Mouse (Mus musculus): ENCODE measurements around the gene Mertk. TPM values are rescaled to one million over a fixed set of nuclear protein-coding genes. Genes with fewer than 3 reads are reported as not detected.

Mertk gene
- total and polyA plus RNA-seq, 3 experiments: 0.05 TPM; not detected in 2

GRCm38 (mm10) chr2:128715979-128716378 lies 17.2 kb downstream of the Mertk start:
- H3K4me2 ChIP-seq (ENCODE audit: insufficient read depth, low read depth, poor library complexity, severe bottlenecking): no peak overlapping the region

GRCm38 (mm10) chr2:128719380-128719779 lies 20.6 kb downstream of the Mertk start:
- H3K79me2 ChIP-seq (replicated peaks; ENCODE audit: control insufficient read depth, extremely low read depth, insufficient read depth, poor library complexity, severe bottlenecking): no peaks in the 10 kb centered on the region
- H3K9ac ChIP-seq (ENCODE audit: insufficient read depth, low read depth): no peak overlapping the region
- no peak overlapping the region for H3K4me3 ChIP-seq (replicated peaks in 1 of 3; ENCODE audit: low read depth in 2 of 3, low read length in 2 of 3, poor library complexity in 1 of 3)
- H3K9me3 ChIP-seq (replicated peaks; ENCODE audit: low read length): peaks cover 8% of the 10 kb centered on the region
- H3K27me3 ChIP-seq (replicated peaks): no peaks in the 10 kb centered on the region
- H3K36me3 ChIP-seq (replicated peaks in 1 of 2; ENCODE audit: control insufficient read depth in 1 of 2, insufficient read depth in 1 of 2, low read length in 1 of 2): no peaks in the 10 kb centered on the region
- no peak overlapping the region for H3K27ac ChIP-seq (ENCODE audit: insufficient read depth, low read depth)
- no peak for TF ChIP-seq KAT2A (IDR thresholded peaks at IDR 0.05; ENCODE audit: insufficient replicate concordance, low read length)
- TF ChIP-seq POLR2AphosphoS2 (IDR thresholded peaks at IDR 0.05; ENCODE audit: low read depth, low read length): no peak
- no peak for TF ChIP-seq TBP (conservative IDR thresholded peaks at IDR 0.05; ENCODE audit: low read depth, low read length)
- TF ChIP-seq USF2 (conservative IDR thresholded peaks at IDR 0.05; ENCODE audit: low read depth, low read length): no peak
- no peak for TF ChIP-seq SMC3 (IDR thresholded peaks at IDR 0.05; ENCODE audit: low read depth, low read length)
- TF ChIP-seq ZC3H11A (IDR thresholded peaks at IDR 0.05; ENCODE audit: low read depth, low read length): no peak
- TF ChIP-seq E2F4 (IDR thresholded peaks at IDR 0.05; ENCODE audit: insufficient replicate concordance, low read depth, low read length): no peak
- TF ChIP-seq NRF1 (IDR thresholded peaks at IDR 0.05; ENCODE audit: low read depth, low read length): no peak
- no peak for TF ChIP-seq ETS1 (conservative IDR thresholded peaks at IDR 0.05; ENCODE audit: low read depth, low read length)
- no peak for TF ChIP-seq MAZ (IDR thresholded peaks at IDR 0.05; ENCODE audit: low read depth, low read length)
- no peak for TF ChIP-seq MEF2A (IDR thresholded peaks at IDR 0.05; ENCODE audit: borderline replicate concordance, low read depth, low read length)
- no peak for TF ChIP-seq IRF4 (IDR thresholded peaks at IDR 0.05; ENCODE audit: low read depth, low read length)
- TF ChIP-seq RAD21 (IDR thresholded peaks at IDR 0.05; ENCODE audit: low read depth, low read length): no peak
- no peak for TF ChIP-seq JUN (IDR thresholded peaks at IDR 0.05; ENCODE audit: insufficient read depth, low read depth, low read length)
- dilution Hi-C loops (cut with MboI; ENCODE audit: extremely low pct_ligation_motif_present, extremely low pct_unique_long_range_greater_than_20kb, low sequenced_read_pairs) (no loop called here), in situ Hi-C loops (cut with MboI; ENCODE audit: low pct_ligation_motif_present, low pct_unique_long_range_greater_than_20kb, low sequenced_read_pairs) (no loop called here)
- no peak for DNase-seq (ENCODE audit: extremely low read depth)
- no peak overlapping the region for H3K4me2 ChIP-seq (ENCODE audit: insufficient read depth, low read depth, poor library complexity, severe bottlenecking)
- no peaks in the 10 kb centered on the region; a peak in 1 of 4 replicates for H3K4me1 ChIP-seq (ENCODE audit: control insufficient read depth in 1 of 2, insufficient read depth in 2 of 2)

More at GRCm38 (mm10) chr2:128715979-128716378, 17.2 kb downstream of the Mertk start:
- no peaks in the 10 kb centered on the region for H3K36me3 ChIP-seq (replicated peaks in 1 of 2; ENCODE audit: control insufficient read depth in 1 of 2, insufficient read depth in 1 of 2, low read length in 1 of 2)
- TF ChIP-seq RAD21 (IDR thresholded peaks at IDR 0.05; ENCODE audit: low read depth, low read length) (no peak), NELFE (IDR thresholded peaks at IDR 0.05; ENCODE audit: low read depth, low read length) (no peak)
- in situ Hi-C loops (cut with MboI; ENCODE audit: low pct_ligation_motif_present, low pct_unique_long_range_greater_than_20kb, low sequenced_read_pairs) (no loop called here), dilution Hi-C loops (cut with MboI; ENCODE audit: extremely low pct_ligation_motif_present, extremely low pct_unique_long_range_greater_than_20kb, low sequenced_read_pairs) (no loop called here)
- no peaks in the 10 kb centered on the region for H3K27me3 ChIP-seq (replicated peaks)
- no peak overlapping the region for H3K4me3 ChIP-seq (replicated peaks in 1 of 3; ENCODE audit: low read depth in 2 of 3, low read length in 2 of 3, poor library complexity in 1 of 3)
- H3K9me3 ChIP-seq (replicated peaks; ENCODE audit: low read length): peaks cover 3% of the 10 kb centered on the region
- no peak overlapping the region for H3K9ac ChIP-seq (ENCODE audit: insufficient read depth, low read depth)
- H3K27ac ChIP-seq (ENCODE audit: insufficient read depth, low read depth): no peak overlapping the region
- DNase-seq (ENCODE audit: extremely low read depth): no peak
- H3K4me1 ChIP-seq (ENCODE audit: control insufficient read depth in 1 of 2, insufficient read depth in 2 of 2): no peaks in the 10 kb centered on the region; a peak in 1 of 4 replicates
- no peaks in the 10 kb centered on the region for H3K79me2 ChIP-seq (replicated peaks; ENCODE audit: control insufficient read depth, extremely low read depth, insufficient read depth, poor library complexity, severe bottlenecking)
